Mouse (Mus musculus): Measurements from ENCODE around the gene Rbfox1.

- TF ChIP-seq CTCF (IDR thresholded peaks at IDR 0.05; ENCODE audit: borderline replicate concordance, insufficient read depth, low read length), result no peak
- TF ChIP-seq POLR2A (IDR thresholded peaks at IDR 0.05; ENCODE audit: low read depth, low read length), result no peak
Measured at GRCm38 (mm10) chr16:6704847-6705246, 819.7 kb downstream of the Rbfox1 start.
